Mouse (Mus musculus) spleen, embryonic (tissue): ENCODE data around the gene Baiap2l1.
"Not testable (repeated sequence)": the region's sequence is repeated elsewhere in the genome, so short reads cannot be mapped to it uniquely, and the experiment has no call there.

Experiments used
- CTCF ChIA-PET: fragments of 350-600 bp; sonication (Branson Sonifier 250); formaldehyde crosslinking; loops from one replicate; lab custom pipeline; 2022; lab: Charles Lee

Baiap2l1 gene

DNA sequence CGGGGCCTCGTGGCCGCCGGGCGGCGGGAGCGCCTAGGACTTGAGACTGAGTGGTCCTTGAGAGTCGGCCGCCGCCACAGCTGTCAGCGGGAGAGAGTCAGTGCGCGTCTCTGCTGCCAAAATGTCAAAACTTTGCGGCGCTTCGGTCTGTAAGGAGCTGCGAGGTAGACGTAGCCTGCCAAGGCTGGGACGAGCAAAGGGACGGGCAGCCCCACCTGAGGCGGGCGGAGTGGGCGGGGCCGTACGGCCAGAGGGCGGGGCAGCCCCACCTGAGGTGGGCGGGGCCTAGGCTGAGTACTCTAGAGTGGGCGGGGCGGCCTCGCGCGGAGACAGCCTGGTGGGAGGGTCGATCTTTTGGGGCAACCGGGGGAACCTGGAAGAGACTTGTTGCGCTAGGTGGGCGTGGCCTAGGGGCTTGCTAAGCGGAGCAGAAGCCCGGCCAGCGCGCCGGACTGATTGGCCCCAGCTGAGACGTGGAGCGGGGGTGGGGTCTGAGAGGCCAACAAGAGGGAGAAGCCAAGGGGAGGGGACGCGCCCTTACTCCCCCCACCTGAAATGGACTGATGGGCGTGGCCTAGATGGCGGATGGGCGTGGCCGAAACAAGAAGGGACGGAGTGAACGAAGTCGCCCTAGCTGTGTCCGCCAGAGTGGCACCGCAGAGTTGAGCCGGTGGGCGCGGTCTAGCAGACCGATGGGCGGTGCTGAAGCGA is at the start of gene Baiap2l1:
TSS of gene Baiap2l1 (minus strand) at position 232 of the 711 bp plus-strand sequence.
- CTCF ChIA-PET, result no interaction called here

DNA sequence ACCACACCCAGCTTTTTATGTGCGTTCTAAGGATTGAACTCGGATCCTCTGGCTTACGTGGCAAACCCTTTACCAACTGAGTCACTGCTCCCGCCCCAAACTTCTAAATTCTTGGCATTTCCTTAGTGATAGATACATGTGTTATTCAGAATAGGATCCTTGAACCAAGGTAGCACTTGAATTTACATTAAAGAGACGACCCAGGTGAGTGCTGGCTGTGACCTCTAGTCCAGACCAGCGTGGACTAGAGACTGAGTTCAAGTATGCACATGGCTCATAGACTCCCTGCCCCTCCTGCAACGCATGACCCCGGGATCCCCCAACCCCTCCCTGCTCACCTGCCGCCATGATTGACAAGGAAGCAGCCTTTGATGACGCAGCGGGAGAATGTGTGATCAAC is 48.3 kb upstream of the Baiap2l1 start:
- CTCF ChIA-PET, result no interaction called here

- CTCF ChIA-PET, result no interaction called here
Observed at GRCm38 (mm10) chr5:144400821-144401220, 42.9 kb upstream of the Baiap2l1 start.

GRCm38 (mm10) chr5:144397566-144397965 is 39.7 kb upstream of the Baiap2l1 start:
- CTCF ChIA-PET, result no interaction called here

DNA sequence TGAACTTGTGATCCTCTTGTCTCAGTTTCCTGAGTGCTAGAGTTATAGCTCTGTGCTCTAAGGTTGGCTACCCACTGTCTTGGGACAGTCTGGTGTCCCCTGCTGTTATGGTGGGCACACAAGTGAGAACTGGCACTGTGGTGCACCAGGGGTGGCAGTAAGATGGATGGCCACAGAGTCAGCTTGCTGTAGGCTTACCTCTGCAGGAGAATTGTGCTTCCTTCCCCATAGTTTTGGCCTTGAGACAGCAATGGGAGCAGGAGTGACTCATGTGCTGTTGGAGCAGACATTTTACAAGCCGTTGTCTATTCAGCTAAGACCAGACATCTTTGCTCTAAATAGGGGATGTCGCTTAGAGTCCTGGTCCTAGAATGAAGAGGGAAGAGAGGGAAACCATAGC is 36.2 kb upstream of the Baiap2l1 start:
- CTCF ChIA-PET, result no interaction called here

DNA sequence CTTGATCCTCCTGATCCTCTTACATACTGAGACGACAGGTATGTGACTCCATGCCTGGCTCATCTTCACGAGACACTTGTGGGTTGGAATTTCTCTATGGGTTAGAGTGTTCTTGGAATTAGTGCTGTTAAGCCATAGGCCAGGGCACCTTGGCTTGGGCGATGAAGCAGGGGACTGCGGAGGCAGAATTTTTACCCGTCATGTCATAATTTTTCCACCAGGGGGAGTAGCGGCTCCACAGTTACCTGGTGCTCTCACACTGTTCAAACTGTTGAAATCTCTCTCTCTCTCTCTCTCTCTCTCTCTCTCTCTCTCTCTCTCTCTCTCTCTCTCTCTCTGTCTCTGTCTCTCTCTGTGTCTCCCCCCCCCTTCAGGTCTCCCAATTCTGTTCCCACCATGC is 29.9 kb upstream of the Baiap2l1 start:
- CTCF ChIA-PET, result no interaction called here

GRCm38 (mm10) chr5:144383936-144384335 is 26.0 kb upstream of the Baiap2l1 start:
- CTCF ChIA-PET, result no interaction called here

GRCm38 (mm10) chr5:144381782-144382181 is 23.9 kb upstream of the Baiap2l1 start:
- CTCF ChIA-PET, result no interaction called here

GRCm38 (mm10) chr5:144380689-144381088 is 22.8 kb upstream of the Baiap2l1 start:
- CTCF ChIA-PET, result no interaction called here

- CTCF ChIA-PET, result no interaction called here
Observed at GRCm38 (mm10) chr5:144379431-144379830, 21.5 kb upstream of the Baiap2l1 start.

- CTCF ChIA-PET, result no interaction called here
Observed at GRCm38 (mm10) chr5:144372885-144373284, 15.0 kb upstream of the Baiap2l1 start.

DNA sequence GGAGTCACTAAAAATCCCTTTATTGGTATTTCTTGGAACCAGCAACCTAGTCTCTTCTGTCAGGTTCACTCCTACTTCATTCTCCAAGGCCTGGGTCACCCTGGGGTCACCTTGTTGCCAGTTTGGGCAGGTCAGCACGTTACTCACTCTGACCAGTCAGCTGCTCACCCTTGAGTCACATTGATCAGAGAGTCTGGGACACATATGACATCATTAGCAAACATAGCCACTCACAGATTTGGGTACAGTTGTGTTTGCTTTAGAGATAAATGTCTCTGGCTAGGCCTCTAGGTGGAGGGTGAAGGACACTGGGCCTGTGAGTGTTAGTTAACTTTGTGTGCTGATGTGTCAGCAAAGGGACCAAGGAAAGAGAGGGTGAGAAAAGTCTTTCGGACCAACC is 14.3 kb upstream of the Baiap2l1 start:
- CTCF ChIA-PET, result no interaction called here

- CTCF ChIA-PET, result no interaction called here
Observed at GRCm38 (mm10) chr5:144370986-144371385, 13.1 kb upstream of the Baiap2l1 start.

DNA sequence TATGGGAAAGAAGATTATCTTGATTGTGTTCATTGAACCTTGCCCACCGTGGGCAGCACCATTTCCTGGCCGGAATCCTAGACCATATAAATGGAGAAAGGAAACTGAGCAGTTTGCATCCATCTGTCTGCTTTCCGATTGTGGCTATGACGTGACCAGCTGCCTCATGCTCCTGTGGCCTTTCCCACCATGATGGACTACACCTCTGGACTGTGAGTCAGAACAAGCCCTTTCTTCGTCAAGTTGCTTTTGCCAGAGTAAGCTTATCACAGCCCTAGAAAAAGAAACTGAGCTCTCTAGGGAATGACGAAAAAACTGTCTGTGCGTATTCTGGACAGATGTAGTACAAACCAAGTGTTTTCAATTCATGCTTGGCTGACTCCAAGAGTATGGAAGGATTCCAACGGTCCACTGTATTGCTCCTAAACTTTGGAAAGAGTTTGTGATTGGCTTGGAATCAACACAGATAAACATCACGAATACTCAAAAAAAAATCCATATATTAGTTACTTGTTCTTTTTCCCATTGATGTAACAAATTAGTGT is 10.8 kb upstream of the Baiap2l1 start:
- CTCF ChIA-PET, result no interaction called here

DNA sequence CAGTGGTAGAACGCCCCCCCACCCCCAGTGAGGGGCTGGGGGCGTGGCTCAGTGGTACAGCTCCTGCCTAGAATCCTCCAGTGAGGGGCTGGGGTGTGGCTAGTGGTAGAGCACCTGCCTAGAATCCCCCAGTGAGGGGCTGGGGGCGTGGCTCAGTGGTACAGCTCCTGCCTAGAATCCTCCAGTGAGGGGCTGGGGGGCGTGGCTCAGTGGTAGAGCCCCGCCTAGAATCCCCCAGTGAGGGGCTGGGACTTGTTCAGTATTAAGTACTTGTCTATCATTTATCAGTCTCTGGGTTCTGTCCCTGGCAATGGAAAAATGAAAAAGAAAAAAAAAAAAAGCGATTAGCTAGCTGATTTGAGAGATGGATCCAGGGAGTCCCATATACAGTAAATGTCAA is 8.6 kb upstream of the Baiap2l1 start:
- CTCF ChIA-PET, result not testable (repeated sequence)

DNA sequence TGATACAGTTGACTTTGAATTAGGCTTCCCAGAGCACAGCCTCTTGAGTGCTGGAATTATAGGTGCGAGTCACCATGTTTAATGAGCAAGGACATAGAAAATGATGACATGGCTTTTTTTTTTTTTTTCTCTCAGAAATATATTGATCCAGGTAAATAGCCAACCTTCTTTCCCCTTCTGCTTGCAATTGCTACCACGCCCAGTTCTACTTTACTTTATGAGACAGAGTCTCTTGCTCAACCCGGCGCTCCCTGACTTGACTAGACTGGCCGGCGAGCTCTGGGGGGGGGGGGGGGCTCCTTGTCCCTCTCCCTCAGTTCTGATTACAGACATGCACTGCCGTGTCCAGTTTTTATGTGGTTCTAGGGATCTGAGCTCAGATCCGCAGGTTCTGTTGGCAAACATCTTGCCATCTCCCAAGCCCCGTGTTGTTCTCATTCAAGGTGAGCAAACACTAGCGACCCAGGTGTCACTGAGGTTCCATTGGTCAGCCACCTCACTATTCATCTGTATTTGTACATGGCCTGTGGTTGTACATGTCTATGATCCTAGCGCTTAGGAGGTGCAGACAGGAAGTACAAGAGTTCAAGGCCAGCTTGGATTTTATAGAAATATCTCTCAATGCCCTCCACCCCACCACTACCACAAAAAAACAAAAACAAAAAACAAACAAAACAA is 6.9 kb upstream of the Baiap2l1 start:
- CTCF ChIA-PET, result no interaction called here

DNA sequence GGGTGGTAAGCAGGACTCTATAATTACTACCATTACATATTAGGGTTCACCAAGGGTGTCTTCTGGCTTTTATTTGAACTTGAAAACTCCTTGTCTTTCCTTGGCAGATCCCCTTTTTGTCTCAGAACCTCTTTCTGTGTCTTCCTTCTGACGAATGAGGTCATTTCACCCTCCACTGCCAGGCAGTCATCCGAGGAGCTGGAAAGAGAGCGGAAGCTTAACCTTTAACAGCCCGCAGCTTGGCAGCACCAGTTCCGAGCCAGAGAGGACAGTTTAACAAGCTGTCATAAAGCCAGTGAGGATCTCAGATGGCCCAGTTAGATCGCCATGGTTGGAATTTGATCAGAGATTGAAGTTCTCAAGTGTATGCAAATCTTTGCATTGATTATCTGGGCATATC is 2.4 kb upstream of the Baiap2l1 start:
- CTCF ChIA-PET, result no interaction called here

DNA sequence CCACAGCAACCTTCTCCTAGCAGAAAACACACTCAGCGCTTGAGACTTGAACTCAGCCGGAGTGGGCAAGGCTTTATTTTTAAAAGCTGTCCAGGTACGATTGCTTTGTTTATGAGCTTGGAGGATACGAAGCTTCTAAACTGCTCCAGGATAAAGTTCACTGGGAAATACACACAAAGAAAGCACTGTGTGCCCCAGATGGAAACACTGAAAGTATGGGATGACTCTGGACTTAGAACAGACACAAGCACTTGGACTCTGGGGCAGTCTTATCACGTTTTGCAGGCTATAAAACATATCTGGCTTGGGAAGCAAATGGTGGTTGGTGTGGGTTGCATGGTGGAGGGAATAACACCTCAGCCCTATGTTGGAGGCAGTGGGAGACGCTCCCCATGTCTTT is 2.0 kb upstream of the Baiap2l1 start:
- CTCF ChIA-PET, result no interaction called here

DNA sequence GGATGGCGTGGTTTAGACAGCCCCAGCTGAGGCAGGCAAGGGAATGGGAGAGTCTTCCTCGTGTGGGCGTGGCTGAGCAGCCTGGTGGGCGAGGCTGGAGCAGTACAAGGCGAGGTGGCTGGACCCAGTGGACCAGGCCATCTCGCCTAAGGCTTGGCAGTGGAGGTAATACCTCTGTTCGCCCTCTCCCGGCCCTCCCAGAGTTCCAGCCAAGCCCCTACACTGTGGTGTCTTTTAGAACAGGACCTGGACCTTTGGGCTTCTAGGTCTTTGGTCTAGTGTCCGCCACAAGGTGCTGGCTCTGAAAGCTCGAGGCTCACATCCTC is 643 bp upstream of the Baiap2l1 start:
- CTCF ChIA-PET, result no interaction called here

DNA sequence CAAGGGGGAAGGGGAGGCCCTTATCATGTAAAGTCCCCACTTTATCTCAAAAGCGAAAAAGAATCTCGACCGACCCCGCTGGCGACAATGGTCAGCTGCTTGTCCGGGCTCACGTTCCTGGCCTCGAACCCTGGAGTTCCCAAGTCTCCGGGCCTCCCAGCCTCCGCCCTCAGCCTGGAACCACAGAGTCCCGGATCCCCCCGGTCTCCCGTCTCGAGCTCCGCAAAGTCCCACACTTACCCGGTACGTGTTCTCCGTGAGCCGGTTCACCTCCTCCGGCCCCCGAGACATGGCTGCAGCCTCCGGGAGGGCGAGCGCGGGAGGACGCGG is 396 bp downstream of the Baiap2l1 start:
- CTCF ChIA-PET, result no interaction called here

DNA sequence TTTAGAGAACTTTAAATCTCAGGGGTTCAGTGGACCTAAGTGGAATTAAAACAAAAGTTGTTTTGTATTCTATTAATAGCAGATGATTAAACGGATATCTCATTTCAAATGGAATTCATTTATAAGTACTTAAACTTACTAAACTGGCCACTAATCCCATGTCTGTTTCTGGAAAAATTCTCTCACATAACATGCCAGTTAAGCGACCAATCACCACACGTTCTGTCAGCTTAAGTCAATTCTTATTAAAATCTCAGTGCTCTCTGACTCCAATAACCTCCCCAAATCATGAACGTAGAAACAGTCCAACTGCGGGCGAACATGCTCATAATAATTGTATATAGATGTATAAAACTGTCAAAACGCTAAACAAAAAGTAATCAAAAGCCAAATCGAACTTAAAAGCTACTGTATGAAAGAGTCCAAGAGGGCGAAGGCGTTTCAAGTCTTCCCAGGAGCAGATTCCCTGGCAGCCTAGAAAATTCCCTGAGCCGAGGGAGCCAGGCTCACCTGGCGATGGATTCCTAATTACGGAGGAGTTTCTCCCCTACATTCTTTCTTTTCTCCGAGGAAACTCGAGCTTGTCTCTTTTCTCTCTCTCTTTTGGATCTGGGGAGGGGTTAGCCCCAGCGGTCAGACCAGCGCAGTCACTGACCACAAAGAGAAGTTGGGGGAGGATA is 996 bp downstream of the Baiap2l1 start:
- CTCF ChIA-PET, result interaction anchor here (1.0 kb wide), 1 partner anchor 95 kb away, joined by 3 read pairs; no protein-coding TSS in a partner anchor

DNA sequence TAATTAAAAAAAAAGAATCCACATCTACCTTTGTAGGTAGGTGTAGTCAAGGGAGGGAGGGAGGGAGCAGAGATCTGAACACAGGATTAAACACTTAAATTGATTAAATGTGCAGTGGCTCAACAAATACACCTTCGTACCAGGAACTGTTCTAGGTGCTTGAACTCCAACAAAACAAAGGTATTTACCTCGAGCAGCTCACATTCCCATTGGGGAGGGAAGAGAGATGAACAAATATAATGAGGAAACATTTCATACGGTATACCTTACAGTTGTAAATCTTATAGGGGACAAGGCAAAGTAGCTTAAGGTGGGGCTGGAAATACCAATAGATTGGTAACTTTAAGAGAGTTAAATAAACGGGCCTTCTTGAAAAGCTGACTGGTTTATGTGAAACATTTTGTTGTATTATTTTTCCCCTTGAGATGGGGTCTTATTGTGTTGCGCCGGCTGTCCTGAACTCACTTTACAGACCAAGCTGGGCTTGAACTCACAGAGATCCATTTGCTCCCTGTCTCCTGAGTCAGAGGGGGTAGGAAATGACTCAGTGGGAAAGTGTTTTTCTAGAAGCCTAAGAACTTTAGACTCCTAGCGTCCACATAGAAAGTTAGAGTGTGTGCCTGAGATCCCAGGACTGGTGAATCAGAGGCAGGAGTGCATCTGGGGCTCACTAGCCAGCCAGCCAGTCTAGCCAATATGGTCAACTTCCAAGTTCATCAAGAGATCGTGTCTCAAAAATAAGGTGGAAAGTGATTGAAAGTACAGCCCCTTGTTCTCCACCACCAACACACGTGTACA is 5.5 kb downstream of the Baiap2l1 start:
- CTCF ChIA-PET, result no interaction called here
